Mouse (Mus musculus) ES-E14 (cell line): ENCODE results near the gene Pop5.

ENCODE experiments used
- ZC3H11A ChIP-seq: IDR thresholded peaks from 2 replicates; pipeline ENCODE4 v1.6.1; 2012; ENCODE audit warnings: low read depth, mild to moderate bottlenecking, inconsistent platforms, low read length, borderline replicate concordance
- ZNF384 ChIP-seq: IDR thresholded peaks from 2 replicates; pipeline ENCODE4 v1.6.1; 2012; ENCODE audit warnings: low read depth, low read length, inconsistent platforms

- TF ChIP-seq ZNF384 (no peak), ZC3H11A (no peak)
These were observed 27.0 kb upstream of the Pop5 start for GRCm38 (mm10) chr5:115208601-115209000.
